Mouse (Mus musculus) ES-E14 (cell line): Measurements from ENCODE around the gene Syt10.
"Not testable (repeated sequence)": the region's sequence is repeated elsewhere in the genome, so short reads cannot be mapped to it uniquely, and the experiment has no call there.

Experiments
- CHD2 ChIP-seq: IDR thresholded peaks from 2 replicates; pipeline ENCODE4 v1.6.1; 2014; ENCODE audit warnings: mild to moderate bottlenecking, low read depth, low read length, inconsistent platforms
- HCFC1 ChIP-seq: IDR thresholded peaks from 2 replicates; pipeline ENCODE4 v1.6.1; 2012; ENCODE audit warnings: low read length, inconsistent platforms, borderline replicate concordance; ENCODE audit not compliant: insufficient read depth
- MAFK ChIP-seq: IDR thresholded peaks from 2 replicates; pipeline ENCODE4 v1.6.1; 2014; ENCODE audit warnings: mild to moderate bottlenecking, low read depth, low read length, inconsistent platforms; ENCODE audit not compliant: insufficient read depth
- ZC3H11A ChIP-seq: IDR thresholded peaks from 2 replicates; pipeline ENCODE4 v1.6.1; 2012; ENCODE audit warnings: low read depth, mild to moderate bottlenecking, inconsistent platforms, low read length, borderline replicate concordance
- ZNF384 ChIP-seq: IDR thresholded peaks from 2 replicates; pipeline ENCODE4 v1.6.1; 2012; ENCODE audit warnings: low read depth, low read length, inconsistent platforms

- not testable (repeated sequence) for TF ChIP-seq ZC3H11A, MAFK, CHD2, ZNF384, HCFC1
Measured at GRCm38 (mm10) chr15:89766016-89766415, 75.6 kb downstream of the Syt10 start.
